Mouse (Mus musculus): ENCODE measurements around the gene Endog. TPM values are rescaled to one million over a fixed set of nuclear protein-coding genes. Genes with fewer than 3 reads are reported as not detected.

Endog gene
- total and polyA plus RNA-seq, 2 experiments: 78.7 to 132 TPM

GRCm38 (mm10) chr2:30212951-30213350 is 41.7 kb downstream of the Endog start:
- WGBS: 17% methylated on average over 1 of the region's 1 CpGs
- Histone ChIP-seq H3K4me3 (ENCODE audit: insufficient read depth, low read depth, low read length) (no peak overlapping the region), H3K79me2 (ENCODE audit: control insufficient read depth, insufficient read depth, low read length) (no peaks in the 10 kb centered on the region; the same call in 1 of the 2 replicates), H3K9ac (ENCODE audit: low read depth, low read length) (peak overlapping the region; percentile 44; the same call in 1 of the 2 replicates), H3K4me1 (ENCODE audit: control insufficient read depth, insufficient read depth, low read length) (peaks cover 33% of the 10 kb centered on the region), H3K27me3 (ENCODE audit: control insufficient read depth, insufficient read depth, low read length) (no peaks in the 10 kb centered on the region), H3K27ac (replicated peaks; ENCODE audit: insufficient read depth, low read depth, low read length) (peak overlapping the region; percentile 97), H3K36me3 (ENCODE audit: control insufficient read depth, insufficient read depth, low read length) (no peaks in the 10 kb centered on the region)
- peak; percentile 70 for DNase-seq (ENCODE audit: extremely low read depth, low read depth, low spot score)
- TF ChIP-seq CTCF (IDR thresholded peaks at IDR 0.05; ENCODE audit: low read depth, low read length) (no peak), POLR2A (IDR thresholded peaks at IDR 0.05; ENCODE audit: extremely low read depth, insufficient read depth, low read length) (no peak)

- peak overlapping the region; percentile 1; the same call in 1 of the 2 replicates for H3K9ac ChIP-seq (ENCODE audit: low read depth, low read length)
- H3K27me3 ChIP-seq (ENCODE audit: control insufficient read depth, insufficient read depth, low read length): no peaks in the 10 kb centered on the region
- peaks cover 29% of the 10 kb centered on the region for H3K4me1 ChIP-seq (ENCODE audit: control insufficient read depth, insufficient read depth, low read length)
- no peak overlapping the region for H3K4me3 ChIP-seq (ENCODE audit: insufficient read depth, low read depth, low read length)
- H3K79me2 ChIP-seq (ENCODE audit: control insufficient read depth, insufficient read depth, low read length): no peaks in the 10 kb centered on the region
- TF ChIP-seq POLR2A (IDR thresholded peaks at IDR 0.05; ENCODE audit: extremely low read depth, insufficient read depth, low read length) (no peak), CTCF (IDR thresholded peaks at IDR 0.05; ENCODE audit: low read depth, low read length) (no peak)
- H3K27ac ChIP-seq (replicated peaks; ENCODE audit: insufficient read depth, low read depth, low read length): peak overlapping the region; percentile 58
- DNase-seq (ENCODE audit: extremely low read depth, low read depth, low spot score): peak; percentile 48
- no peaks in the 10 kb centered on the region for H3K36me3 ChIP-seq (ENCODE audit: control insufficient read depth, insufficient read depth, low read length)
- WGBS: 57% methylated on average over 3 of the region's 3 CpGs
Observed at GRCm38 (mm10) chr2:30214745-30215144, 43.5 kb downstream of the Endog start.

DNA sequence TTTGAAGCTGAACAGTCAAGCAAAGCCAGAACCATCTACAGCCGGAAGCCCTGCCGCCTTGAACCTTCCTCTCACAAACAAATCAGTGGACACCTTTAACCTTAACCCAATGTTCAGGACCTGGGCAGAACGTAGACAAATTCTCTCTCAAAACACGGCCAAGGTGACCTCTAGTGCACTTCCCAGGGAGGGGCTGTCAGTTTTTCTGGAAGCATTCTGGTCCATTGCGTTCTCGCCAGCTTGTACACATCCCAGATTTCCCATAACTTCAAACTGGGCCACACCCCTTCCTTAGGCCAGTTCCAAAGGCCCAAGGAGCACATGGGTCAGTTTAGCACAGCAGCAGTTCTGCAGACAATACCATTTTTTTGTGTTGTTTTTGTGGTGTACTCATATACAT is 44.2 kb downstream of the Endog start:
- Histone ChIP-seq H3K79me2 (ENCODE audit: control insufficient read depth, insufficient read depth, low read length) (no peaks in the 10 kb centered on the region), H3K27me3 (ENCODE audit: control insufficient read depth, insufficient read depth, low read length) (no peaks in the 10 kb centered on the region), H3K4me1 (ENCODE audit: control insufficient read depth, insufficient read depth, low read length) (peaks cover 26% of the 10 kb centered on the region), H3K4me3 (ENCODE audit: insufficient read depth, low read depth, low read length) (no peak overlapping the region), H3K36me3 (ENCODE audit: control insufficient read depth, insufficient read depth, low read length) (no peaks in the 10 kb centered on the region), H3K9ac (ENCODE audit: low read depth, low read length) (no peak overlapping the region), H3K27ac (replicated peaks; ENCODE audit: insufficient read depth, low read depth, low read length) (peak overlapping the region; percentile 58)
- WGBS: 10% methylated on average over 6 of the region's 6 CpGs
- DNase-seq (ENCODE audit: extremely low read depth, low read depth, low spot score): peak; percentile 84
- TF ChIP-seq CTCF (IDR thresholded peaks at IDR 0.05; ENCODE audit: low read depth, low read length) (no peak), POLR2A (IDR thresholded peaks at IDR 0.05; ENCODE audit: extremely low read depth, insufficient read depth, low read length) (no peak)

DNA sequence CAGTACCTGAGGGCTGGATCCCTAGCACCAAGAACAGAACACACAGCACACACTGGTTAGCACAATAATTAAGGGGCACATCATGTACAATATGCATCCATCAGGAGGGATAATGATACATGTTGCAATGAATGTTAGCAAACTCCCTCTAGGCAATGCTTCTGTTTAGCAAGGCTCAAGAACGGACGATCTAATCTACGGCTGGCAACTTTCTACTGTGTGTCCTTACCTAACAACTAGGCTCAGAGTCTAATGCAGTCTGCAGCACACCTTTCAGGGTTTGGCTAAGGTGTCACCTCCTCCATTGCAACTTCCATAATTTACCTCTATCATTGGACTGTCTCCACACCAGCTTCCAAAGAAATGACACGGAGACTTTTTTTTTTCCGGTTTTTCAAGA is 45.0 kb downstream of the Endog start:
- Histone ChIP-seq H3K27me3 (ENCODE audit: control insufficient read depth, insufficient read depth, low read length) (no peaks in the 10 kb centered on the region), H3K36me3 (ENCODE audit: control insufficient read depth, insufficient read depth, low read length) (no peaks in the 10 kb centered on the region), H3K27ac (replicated peaks; ENCODE audit: insufficient read depth, low read depth, low read length) (no peak overlapping the region), H3K4me3 (ENCODE audit: insufficient read depth, low read depth, low read length) (no peak overlapping the region), H3K9ac (ENCODE audit: low read depth, low read length) (no peak overlapping the region), H3K4me1 (ENCODE audit: control insufficient read depth, insufficient read depth, low read length) (peaks cover 22% of the 10 kb centered on the region), H3K79me2 (ENCODE audit: control insufficient read depth, insufficient read depth, low read length) (no peaks in the 10 kb centered on the region)
- WGBS: 68% methylated on average over 5 of the region's 5 CpGs
- no peak for TF ChIP-seq POLR2A (IDR thresholded peaks at IDR 0.05; ENCODE audit: extremely low read depth, insufficient read depth, low read length)
- TF ChIP-seq CTCF (IDR thresholded peaks at IDR 0.05; ENCODE audit: low read depth, low read length): no peak
- no peak for DNase-seq (ENCODE audit: extremely low read depth, low read depth, low spot score)

Other genes with a start within 250 kb of the Endog start
- 17.8 and 22.6 TPM in 2 replicates for gene Gle1, start 236.1 kb upstream of the Endog start, total RNA-seq (2014; rRNA removed)
- 13.8 and 14.3 TPM in 2 replicates for gene Gle1, start 236.1 kb upstream of the Endog start, polyA plus RNA-seq (2012; rRNA removed)
- gene Sptan1, start 205.9 kb upstream of the Endog start, total RNA-seq (2014; rRNA removed): 89.0 and 98.6 TPM in 2 replicates
- 61.4 and 71.3 TPM in 2 replicates for gene Sptan1, start 205.9 kb upstream of the Endog start, polyA plus RNA-seq (2012; rRNA removed)
- gene Wdr34, start 122.6 kb upstream of the Endog start, total RNA-seq (2014; rRNA removed): 5.5 and 7.5 TPM in 2 replicates
- 9.7 and 10.3 TPM in 2 replicates for gene Wdr34, start 122.6 kb upstream of the Endog start, polyA plus RNA-seq (2012; rRNA removed)
- gene Set, start 114.1 kb upstream of the Endog start, total RNA-seq (2014; rRNA removed): 64.2 and 85.1 TPM in 2 replicates
- 25.9 and 26.3 TPM in 2 replicates for gene Set, start 114.1 kb upstream of the Endog start, polyA plus RNA-seq (2012; rRNA removed)
- gene Pkn3, start 93.8 kb upstream of the Endog start, total RNA-seq (2014; rRNA removed): 0.40 and 0.74 TPM in 2 replicates
- gene Pkn3, start 93.8 kb upstream of the Endog start, polyA plus RNA-seq (2012; rRNA removed): 0.96 and 1.5 TPM in 2 replicates
- gene Zdhhc12, start 77.8 kb upstream of the Endog start, total RNA-seq (2014; rRNA removed): 16.8 and 26.1 TPM in 2 replicates
- 48.9 and 53.4 TPM in 2 replicates for gene Zdhhc12, start 77.8 kb upstream of the Endog start, polyA plus RNA-seq (2012; rRNA removed)
- gene Zer1, start 46.9 kb upstream of the Endog start, total RNA-seq (2014; rRNA removed): 7.1 and 9.5 TPM in 2 replicates
- gene Zer1, start 46.9 kb upstream of the Endog start, polyA plus RNA-seq (2012; rRNA removed): 25.4 and 27.1 TPM in 2 replicates
- gene Tbc1d13, start 37.7 kb upstream of the Endog start, total RNA-seq (2014; rRNA removed): 25.8 and 26.6 TPM in 2 replicates
- gene Tbc1d13, start 37.7 kb upstream of the Endog start, polyA plus RNA-seq (2012; rRNA removed): 36.3 and 42.6 TPM in 2 replicates
- gene Spout1, start 7.0 kb downstream of the Endog start, total RNA-seq (2014; rRNA removed): 12.9 and 13.1 TPM in 2 replicates
- 14.0 and 14.9 TPM in 2 replicates for gene Spout1, start 7.0 kb downstream of the Endog start, polyA plus RNA-seq (2012; rRNA removed)
- gene Kyat1, start 34.4 kb downstream of the Endog start, total RNA-seq (2014; rRNA removed): 169 and 184 TPM in 2 replicates
- 267 and 378 TPM in 2 replicates for gene Kyat1, start 34.4 kb downstream of the Endog start, polyA plus RNA-seq (2012; rRNA removed)
- 8.5 and 14.0 TPM in 2 replicates for gene Lrrc8a, start 66.2 kb downstream of the Endog start, total RNA-seq (2014; rRNA removed)
- 22.6 and 24.1 TPM in 2 replicates for gene Lrrc8a, start 66.2 kb downstream of the Endog start, polyA plus RNA-seq (2012; rRNA removed)
- gene Gm28035, start 69.1 kb downstream of the Endog start, total RNA-seq (2014; rRNA removed): 4.2 and 5.1 TPM in 2 replicates
- 5.9 and 8.6 TPM in 2 replicates for gene Gm28035, start 69.1 kb downstream of the Endog start, polyA plus RNA-seq (2012; rRNA removed)
- 87.4 and 97.7 TPM in 2 replicates for gene Phyhd1, start 94.7 kb downstream of the Endog start, total RNA-seq (2014; rRNA removed)
- 154 and 158 TPM in 2 replicates for gene Phyhd1, start 94.7 kb downstream of the Endog start, polyA plus RNA-seq (2012; rRNA removed)
- not detected in 2 replicates for gene Gm28038, start 109.5 kb downstream of the Endog start, total RNA-seq (2014; rRNA removed)
- not detected in 2 replicates for gene Gm28038, start 109.5 kb downstream of the Endog start, polyA plus RNA-seq (2012; rRNA removed)
- 12.2 and 14.7 TPM in 2 replicates for gene Dolk, start 114.8 kb downstream of the Endog start, total RNA-seq (2014; rRNA removed)
- gene Dolk, start 114.8 kb downstream of the Endog start, polyA plus RNA-seq (2012; rRNA removed): 20.3 and 20.6 TPM in 2 replicates
- gene Nup188, start 114.9 kb downstream of the Endog start, total RNA-seq (2014; rRNA removed): 4.1 and 6.2 TPM in 2 replicates
- gene Nup188, start 114.9 kb downstream of the Endog start, polyA plus RNA-seq (2012; rRNA removed): 6.0 and 9.6 TPM in 2 replicates
- 23.3 and 23.5 TPM in 2 replicates for gene Sh3glb2, start 187.8 kb downstream of the Endog start, total RNA-seq (2014; rRNA removed)
- 50.0 and 62.0 TPM in 2 replicates for gene Sh3glb2, start 187.8 kb downstream of the Endog start, polyA plus RNA-seq (2012; rRNA removed)
- 30.7 and 37.2 TPM in 2 replicates for gene Miga2, start 192.7 kb downstream of the Endog start, total RNA-seq (2014; rRNA removed)
- gene Miga2, start 192.7 kb downstream of the Endog start, polyA plus RNA-seq (2012; rRNA removed): 46.5 and 52.2 TPM in 2 replicates
- gene Dolpp1, start 220.8 kb downstream of the Endog start, total RNA-seq (2014; rRNA removed): 8.9 and 11.2 TPM in 2 replicates
- gene Dolpp1, start 220.8 kb downstream of the Endog start, polyA plus RNA-seq (2012; rRNA removed): 44.8 and 47.3 TPM in 2 replicates
- gene Crat, start 244.3 kb downstream of the Endog start, total RNA-seq (2014; rRNA removed): 9.2 and 24.3 TPM in 2 replicates
- 65.2 and 92.6 TPM in 2 replicates for gene Crat, start 244.3 kb downstream of the Endog start, polyA plus RNA-seq (2012; rRNA removed)
- 18.3 and 25.1 TPM in 2 replicates for gene Ptpa, start 244.5 kb downstream of the Endog start, total RNA-seq (2014; rRNA removed)
- 48.9 and 54.3 TPM in 2 replicates for gene Ptpa, start 244.5 kb downstream of the Endog start, polyA plus RNA-seq (2012; rRNA removed)

All from liver, adult 2 months (tissue).